Mouse (Mus musculus): ENCODE measurements at regions not wholly inside any gene's neighbourhood (a gene's known extent, or its start where the extent isn't known, plus 50 kb on each side); places are given as distances from the start of the nearest gene placed in this dataset.

- no peaks in the 10 kb centered on the region for H3K27me3 ChIP-seq (ENCODE audit: insufficient read depth, low read length)
- H3K27ac ChIP-seq (ENCODE audit: low read depth, low read length): no peak overlapping the region
- 95% methylated on average over 3 of the region's 3 CpGs for WGBS
Observed at GRCm38 (mm10) chr11:7434591-7434990, 220.9 kb upstream of the Igfbp3 start.

GRCm38 (mm10) chr11:7427771-7428170, 214.0 kb upstream of the Igfbp3 start:
- WGBS: 94% methylated on average over 4 of the region's 4 CpGs
- Histone ChIP-seq H3K27me3 (ENCODE audit: insufficient read depth, low read length) (no peaks in the 10 kb centered on the region), H3K4me1 (ENCODE audit: insufficient read depth, low read length) (no peaks in the 10 kb centered on the region), H3K9ac (replicated peaks; ENCODE audit: low read length, poor library complexity, severe bottlenecking) (no peak overlapping the region), H3K27ac (ENCODE audit: low read depth, low read length) (no peak overlapping the region), H3K9me3 (ENCODE audit: low read length) (no peaks in the 10 kb centered on the region), H3K36me3 (ENCODE audit: insufficient read depth, low read length) (no peaks in the 10 kb centered on the region), H3K4me3 (ENCODE audit: low read depth, low read length) (no peak overlapping the region), H3K4me2 (ENCODE audit: low read depth, low read length, poor library complexity, severe bottlenecking) (no peak overlapping the region)
- no peak for DNase-seq (ENCODE audit: low spot score)
- no peak for ATAC-seq (ENCODE audit: low FRiP score)
- TF ChIP-seq CTCF (IDR thresholded peaks at IDR 0.05): no peak

More at GRCm38 (mm10) chr11:7434591-7434990, 220.9 kb upstream of the Igfbp3 start:
- H3K4me3 ChIP-seq (ENCODE audit: low read depth, low read length): no peak overlapping the region
- TF ChIP-seq CTCF (IDR thresholded peaks at IDR 0.05): no peak
- no peak overlapping the region for H3K4me2 ChIP-seq (ENCODE audit: low read depth, low read length, poor library complexity, severe bottlenecking)
- no peak for ATAC-seq (ENCODE audit: low FRiP score)
- H3K9ac ChIP-seq (replicated peaks; ENCODE audit: low read length, poor library complexity, severe bottlenecking): no peak overlapping the region
- no peak for DNase-seq (ENCODE audit: low spot score)
- H3K36me3 ChIP-seq (ENCODE audit: insufficient read depth, low read length): no peaks in the 10 kb centered on the region
- no peaks in the 10 kb centered on the region for H3K4me1 ChIP-seq (ENCODE audit: insufficient read depth, low read length)
- no peaks in the 10 kb centered on the region for H3K9me3 ChIP-seq (ENCODE audit: low read length)

- WGBS: 92% methylated on average over 1 of the region's 1 CpGs
- Histone ChIP-seq H3K4me3 (ENCODE audit: low read depth, low read length) (no peak overlapping the region), H3K27ac (ENCODE audit: low read depth, low read length) (no peak overlapping the region), H3K9ac (replicated peaks; ENCODE audit: low read length, poor library complexity, severe bottlenecking) (no peak overlapping the region), H3K4me2 (ENCODE audit: low read depth, low read length, poor library complexity, severe bottlenecking) (no peak overlapping the region), H3K4me1 (ENCODE audit: insufficient read depth, low read length) (no peaks in the 10 kb centered on the region), H3K36me3 (ENCODE audit: insufficient read depth, low read length) (no peaks in the 10 kb centered on the region), H3K27me3 (ENCODE audit: insufficient read depth, low read length) (no peaks in the 10 kb centered on the region), H3K9me3 (ENCODE audit: low read length) (no peaks in the 10 kb centered on the region)
- DNase-seq (ENCODE audit: low spot score): no peak
- no peak for TF ChIP-seq CTCF (IDR thresholded peaks at IDR 0.05)
- ATAC-seq (ENCODE audit: low FRiP score): no peak
Observed at GRCm38 (mm10) chr11:7425233-7425632, 211.5 kb upstream of the Igfbp3 start.

- no peak for TF ChIP-seq CTCF (IDR thresholded peaks at IDR 0.05)
- no peak overlapping the region for H3K9ac ChIP-seq (replicated peaks; ENCODE audit: low read length, poor library complexity, severe bottlenecking)
- no peaks in the 10 kb centered on the region for H3K4me1 ChIP-seq (ENCODE audit: insufficient read depth, low read length)
- H3K36me3 ChIP-seq (ENCODE audit: insufficient read depth, low read length): no peaks in the 10 kb centered on the region
- H3K9me3 ChIP-seq (ENCODE audit: low read length): no peaks in the 10 kb centered on the region
- no peak overlapping the region for H3K4me3 ChIP-seq (ENCODE audit: low read depth, low read length)
- ATAC-seq (ENCODE audit: low FRiP score) (0 out of 2 replicates have a peak, but pooled peaks have one; percentile 27), DNase-seq (ENCODE audit: low spot score) (no peak)
- WGBS: 76% methylated on average over 5 of the region's 5 CpGs
- no peak overlapping the region for H3K27ac ChIP-seq (ENCODE audit: low read depth, low read length)
- no peak overlapping the region for H3K4me2 ChIP-seq (ENCODE audit: low read depth, low read length, poor library complexity, severe bottlenecking)
- H3K27me3 ChIP-seq (ENCODE audit: insufficient read depth, low read length): no peaks in the 10 kb centered on the region
Observed at GRCm38 (mm10) chr11:7424082-7424471, 210.4 kb upstream of the Igfbp3 start.

- Histone ChIP-seq H3K36me3 (ENCODE audit: insufficient read depth, low read length) (no peaks in the 10 kb centered on the region), H3K4me1 (ENCODE audit: insufficient read depth, low read length) (no peaks in the 10 kb centered on the region), H3K4me3 (ENCODE audit: low read depth, low read length) (no peak overlapping the region), H3K9ac (replicated peaks; ENCODE audit: low read length, poor library complexity, severe bottlenecking) (no peak overlapping the region), H3K9me3 (ENCODE audit: low read length) (no peaks in the 10 kb centered on the region), H3K4me2 (ENCODE audit: low read depth, low read length, poor library complexity, severe bottlenecking) (0 out of 2 replicates have a peak overlapping the region, but pooled peaks have one; percentile 2), H3K27me3 (ENCODE audit: insufficient read depth, low read length) (no peaks in the 10 kb centered on the region), H3K27ac (ENCODE audit: low read depth, low read length) (no peak overlapping the region)
- ATAC-seq (ENCODE audit: low FRiP score) (peak; percentile 62), DNase-seq (ENCODE audit: low spot score) (peak; percentile 24)
- TF ChIP-seq CTCF (IDR thresholded peaks at IDR 0.05): no peak
- WGBS: 11% methylated on average over 13 of the region's 13 CpGs
Observed at GRCm38 (mm10) chr11:7423276-7424081, 209.8 kb upstream of the Igfbp3 start.

- ATAC-seq (ENCODE audit: low FRiP score): no peak
- TF ChIP-seq CTCF (IDR thresholded peaks at IDR 0.05): no peak
- H3K4me2 ChIP-seq (ENCODE audit: low read depth, low read length, poor library complexity, severe bottlenecking): no peak overlapping the region
- no peak overlapping the region for H3K4me3 ChIP-seq (ENCODE audit: low read depth, low read length)
- no peak overlapping the region for H3K27ac ChIP-seq (ENCODE audit: low read depth, low read length)
- no peaks in the 10 kb centered on the region for H3K27me3 ChIP-seq (ENCODE audit: insufficient read depth, low read length)
- no peaks in the 10 kb centered on the region for H3K9me3 ChIP-seq (ENCODE audit: low read length)
- H3K4me1 ChIP-seq (ENCODE audit: insufficient read depth, low read length): no peaks in the 10 kb centered on the region
- H3K36me3 ChIP-seq (ENCODE audit: insufficient read depth, low read length): no peaks in the 10 kb centered on the region
- 86% methylated on average over 3 of the region's 3 CpGs for WGBS
- H3K9ac ChIP-seq (replicated peaks; ENCODE audit: low read length, poor library complexity, severe bottlenecking): no peak overlapping the region
- DNase-seq (ENCODE audit: low spot score): no peak
Observed at GRCm38 (mm10) chr11:7412631-7413030, 198.9 kb upstream of the Igfbp3 start.
